Mouse (Mus musculus) testis, adult 2 months (tissue): ENCODE data around the gene Srbd1.

Source experiments
- CTCF ChIP-seq: fragments of 200-500 bp; IDR thresholded peaks from 2 replicates; pipeline ENCODE4 v1.5.1; 2012; ENCODE audit warnings: low read depth, mild to moderate bottlenecking, inconsistent platforms, low read length, moderate library complexity; ENCODE audit not compliant: control insufficient read depth, insufficient read depth, insufficient replicate concordance
- POLR2A ChIP-seq: fragments of 200-500 bp; IDR thresholded peaks from 2 replicates; pipeline ENCODE4 v1.6.1; 2012; ENCODE audit warnings: low read depth, mild to moderate bottlenecking, inconsistent platforms, low read length, moderate library complexity; ENCODE audit not compliant: control insufficient read depth

GRCm38 (mm10) chr17:86162672-86163071 is 17.7 kb upstream of the Srbd1 start:
- TF ChIP-seq CTCF: no peak
- no peak for TF ChIP-seq POLR2A
